Mouse (Mus musculus) spleen, adult 2 months (tissue): ENCODE results near the gene Gfod1. TPM values are rescaled to one million over a fixed set of nuclear protein-coding genes. Genes with fewer than 3 reads are reported as not detected.

Experiments
- DNase-seq, 2 experiments: peaks; one replicate each; pipeline versions ENCODE4 v3.0.0 to v3.0.0-alpha.2; 2012 to 2021; ENCODE audit warnings: low spot score in 2 of 2, low read depth in 1 of 2
- H3K27ac ChIP-seq: fragments of 200-500 bp; 2 replicates; pipeline ENCODE4 v1.5.1; 2012; ENCODE audit warnings: low read length, inconsistent platforms; ENCODE audit not compliant: insufficient read depth
- H3K27me3 ChIP-seq: fragments of 200-500 bp; 2 replicates; pipeline ENCODE4 v1.6.1; 2012; ENCODE audit warnings: mild to moderate bottlenecking, moderate library complexity, low read length, inconsistent platforms; ENCODE audit not compliant: control insufficient read depth, insufficient read depth
- H3K36me3 ChIP-seq: fragments of 200-500 bp; 2 replicates; pipeline ENCODE4 v1.6.1; 2012; ENCODE audit warnings: mild to moderate bottlenecking, low read length, inconsistent platforms; ENCODE audit not compliant: control insufficient read depth, insufficient read depth
- H3K4me1 ChIP-seq: fragments of 200-500 bp; 2 replicates; pipeline ENCODE4 v1.6.1; 2011; ENCODE audit warnings: inconsistent platforms; ENCODE audit not compliant: control insufficient read depth, insufficient read depth, insufficient read length
- H3K4me3 ChIP-seq: fragments of 200-500 bp; 2 replicates; pipeline ENCODE4 v1.5.1; 2011; ENCODE audit warnings: mild to moderate bottlenecking, inconsistent platforms; ENCODE audit not compliant: insufficient read depth, insufficient read length; ENCODE audit errors: extremely low read depth
- CTCF ChIP-seq: fragments of 200-500 bp; IDR thresholded peaks from 2 replicates; pipeline ENCODE4 v1.5.1; 2011; ENCODE audit warnings: mild to moderate bottlenecking, inconsistent platforms; ENCODE audit not compliant: insufficient read depth, insufficient read length, insufficient replicate concordance; ENCODE audit errors: extremely low read depth
- POLR2A ChIP-seq: fragments of 200-500 bp; IDR thresholded peaks from 2 replicates; pipeline ENCODE4 v1.6.1; 2011; ENCODE audit warnings: low read depth, low read length, inconsistent platforms
- WGBS: fragments of 180-500 bp; shearing (Covaris S2); methylation state at CpG from one replicate; pipeline ENCODE4 v1.1.7; 2018; 5-methylcytosine and 5-hydroxymethylcytosine counted together
- polyA plus RNA-seq: library from polyadenylated mRNA; depleted of rRNA; stranded (reverse); fragments of >200 nt; gene quantifications from 2 replicates; pipeline ENCODE4 v1.2.3, GENCODE M21; 2012

Gfod1 gene
- polyA plus RNA-seq, 1 experiment = 2.8 TPM

GRCm38 (mm10) chr13:43243240-43243639 is 60.7 kb downstream of the Gfod1 start:
- WGBS = 63% methylated on average over 3 of the region's 3 CpGs
- H3K4me1 ChIP-seq = peaks cover 27% of the 10 kb centered on the region; the same call in 1 of the 2 replicates
- DNase-seq = no peak
- H3K36me3 ChIP-seq = no peaks in the 10 kb centered on the region
- peak overlapping the region; percentile 41 for H3K27ac ChIP-seq
- H3K4me3 ChIP-seq = no peak overlapping the region
- H3K27me3 ChIP-seq = no peaks in the 10 kb centered on the region
- TF ChIP-seq POLR2A (no peak), CTCF (no peak)

GRCm38 (mm10) chr13:43241750-43242149 is 62.2 kb downstream of the Gfod1 start:
- Histone ChIP-seq H3K36me3 (no peaks in the 10 kb centered on the region), H3K27me3 (no peaks in the 10 kb centered on the region), H3K27ac (no peak overlapping the region), H3K4me1 (peaks cover 30% of the 10 kb centered on the region; the same call in 1 of the 2 replicates), H3K4me3 (no peak overlapping the region)
- TF ChIP-seq POLR2A (no peak), CTCF (no peak)
- 72% methylated on average over 2 of the region's 2 CpGs for WGBS
- DNase-seq = no peak

GRCm38 (mm10) chr13:43241069-43241468 is 62.9 kb downstream of the Gfod1 start:
- 16% methylated on average over 1 of the region's 1 CpGs for WGBS
- Histone ChIP-seq H3K36me3 (no peaks in the 10 kb centered on the region), H3K4me1 (peaks cover 31% of the 10 kb centered on the region; the same call in 1 of the 2 replicates), H3K27me3 (no peaks in the 10 kb centered on the region), H3K27ac (no peak overlapping the region), H3K4me3 (no peak overlapping the region)
- no peak for DNase-seq
- TF ChIP-seq POLR2A (no peak), CTCF (no peak)

- Histone ChIP-seq H3K4me3 (no peak overlapping the region), H3K4me1 (peaks cover 28% of the 10 kb centered on the region; the same call in 1 of the 2 replicates), H3K27ac (no peak overlapping the region), H3K27me3 (no peaks in the 10 kb centered on the region), H3K36me3 (no peaks in the 10 kb centered on the region)
- no peak for TF ChIP-seq POLR2A
- TF ChIP-seq CTCF = no peak
- peak in 1 of 2 experiments; percentile 28 for DNase-seq
- WGBS = 7% methylated on average over 11 of the region's 11 CpGs
Measured at GRCm38 (mm10) chr13:43239790-43240216, 64.2 kb downstream of the Gfod1 start.

- H3K36me3 ChIP-seq = no peaks in the 10 kb centered on the region
- WGBS = 71% methylated on average over 6 of the region's 6 CpGs
- H3K27me3 ChIP-seq = no peaks in the 10 kb centered on the region
- no peak for TF ChIP-seq POLR2A
- TF ChIP-seq CTCF = no peak
- H3K4me1 ChIP-seq = peaks cover 15% of the 10 kb centered on the region; the same call in 1 of the 2 replicates
- no peak for DNase-seq
- H3K27ac ChIP-seq = no peak overlapping the region
- H3K4me3 ChIP-seq = no peak overlapping the region
Measured at GRCm38 (mm10) chr13:43236630-43237029, 67.3 kb downstream of the Gfod1 start.

- no peak overlapping the region for H3K4me3 ChIP-seq
- H3K27ac ChIP-seq = no peak overlapping the region
- no peaks in the 10 kb centered on the region for H3K27me3 ChIP-seq
- no peak for DNase-seq
- H3K36me3 ChIP-seq = no peaks in the 10 kb centered on the region
- H3K4me1 ChIP-seq = peaks cover 15% of the 10 kb centered on the region; the same call in 1 of the 2 replicates
- 19% methylated on average over 4 of the region's 4 CpGs for WGBS
- TF ChIP-seq CTCF (no peak), POLR2A (no peak)
Measured at GRCm38 (mm10) chr13:43235982-43236381, 68.0 kb downstream of the Gfod1 start.

GRCm38 (mm10) chr13:43235586-43235910 is 68.4 kb downstream of the Gfod1 start:
- WGBS = 56% methylated on average over 3 of the region's 3 CpGs
- peaks cover 15% of the 10 kb centered on the region; the same call in 1 of the 2 replicates for H3K4me1 ChIP-seq
- TF ChIP-seq POLR2A (no peak), CTCF (no peak)
- no peak overlapping the region for H3K4me3 ChIP-seq
- no peaks in the 10 kb centered on the region for H3K36me3 ChIP-seq
- no peak overlapping the region for H3K27ac ChIP-seq
- H3K27me3 ChIP-seq = no peaks in the 10 kb centered on the region
- DNase-seq = no peak
